Comparison of ENCODE assay signal across 17 mouse cellular contexts in genomic region chr10:84871285-84871684, GRCm38 (mm10). TPM values are rescaled to one million over a fixed set of nuclear protein-coding genes. Genes with fewer than 3 reads are reported as not detected.
DNase-seq lines count a peak whose midpoint lies in the region; ATAC-seq lines count a peak whose summit lies in the region.
"Had no signal": no experiment of that assay in that cellular context is flagged by ENCODE, and none has a peak within 500 bp of the region (broad histone marks: within the 10 kb centered on the region; RNA-seq: fewer than 3 reads in every experiment).

No protein-coding gene starts in this region.

- 28% methylated on average over 12 of the region's 12 CpGs for WGBS in forebrain, embryonic 10.5 days
- WGBS in hindbrain, embryonic 13.5 days: 15% methylated on average over 12 of the region's 12 CpGs
- 7% methylated on average over 12 of the region's 12 CpGs for WGBS in midbrain, embryonic 16.5 days

- peak overlapping the region; percentile 36 for H3K4me2 ChIP-seq in hindbrain, embryonic 13.5 days
- peak overlapping the region; percentile 9; the same call in 1 of the 2 replicates for H3K4me2 ChIP-seq in midbrain, embryonic 16.5 days (ENCODE audit: low read length)
- H3K4me2 ChIP-seq: intestine, embryonic 15.5 days; limb, embryonic 13.5 days; lung, embryonic 14.5 days; stomach, embryonic 15.5 days had no signal

- H3K36me3 ChIP-seq in forebrain, embryonic 10.5 days (replicated peaks): peaks cover 69% of the 10 kb centered on the region
- no peaks in the 10 kb centered on the region; the same call in 1 of the 2 replicates for H3K36me3 ChIP-seq in hindbrain, embryonic 13.5 days
- H3K36me3 ChIP-seq in midbrain, embryonic 16.5 days (ENCODE audit: control insufficient read depth, insufficient read depth, low read length): no peaks in the 10 kb centered on the region
- H3K36me3 ChIP-seq: intestine, embryonic 15.5 days; limb, embryonic 13.5 days; stomach, embryonic 15.5 days had no signal

- peak overlapping the region; percentile 31; the same call in 1 of the 2 replicates for H3K9ac ChIP-seq in hindbrain, embryonic 13.5 days
- H3K9ac ChIP-seq in midbrain, embryonic 16.5 days (ENCODE audit: low read depth, low read length): peak overlapping the region; percentile 26; the same call in 1 of the 2 replicates
- H3K9ac ChIP-seq: intestine, embryonic 15.5 days; limb, embryonic 13.5 days; lung, embryonic 14.5 days; stomach, embryonic 15.5 days had no signal

- H3K4me1 ChIP-seq in forebrain, embryonic 10.5 days: peaks cover 28% of the 10 kb centered on the region
- peaks cover 16% of the 10 kb centered on the region for H3K4me1 ChIP-seq in hindbrain, embryonic 13.5 days (replicated peaks)
- H3K4me1 ChIP-seq in midbrain, embryonic 16.5 days (ENCODE audit: control insufficient read depth, insufficient read depth, low read length): peaks cover 7% of the 10 kb centered on the region
- H3K4me1 ChIP-seq: intestine, embryonic 15.5 days; stomach, embryonic 15.5 days had no signal

- peaks cover 73% of the 10 kb centered on the region for H3K27me3 ChIP-seq in forebrain, embryonic 10.5 days (ENCODE audit: poor library complexity, severe bottlenecking)
- no peaks in the 10 kb centered on the region for H3K27me3 ChIP-seq in hindbrain, embryonic 13.5 days
- H3K27me3 ChIP-seq in midbrain, embryonic 16.5 days (ENCODE audit: control insufficient read depth, insufficient read depth, low read depth, low read length): no peaks in the 10 kb centered on the region
- H3K27me3 ChIP-seq: intestine, embryonic 15.5 days; limb, embryonic 13.5 days; stomach, embryonic 15.5 days had no signal

- DNase-seq in brain, adult 2 months (ENCODE audit: low read depth, low spot score): peak; percentile 12
- DNase-seq in forebrain, embryonic 10.5 days (ENCODE audit: extremely low spot score, low spot score): peak; percentile 56
- DNase-seq in layer of hippocampus, adult 11-12 months (ENCODE audit: low spot score): no peak
- DNase-seq in cerebellum, adult 18-20 months: no peak
- DNase-seq in lung, postnatal 25 days (ENCODE audit: low spot score): no peak
- DNase-seq: adrenal gland, postnatal 10 days; kidney, postnatal 25 days; layer of hippocampus, postnatal 36 days; lung, embryonic 14.5 days had no signal

- H3K27ac ChIP-seq in forebrain, embryonic 10.5 days: peak overlapping the region; percentile 48
- 0 out of 2 replicates have a peak overlapping the region, but pooled peaks have one; percentile 18 for H3K27ac ChIP-seq in hindbrain, embryonic 13.5 days
- no peak overlapping the region for H3K27ac ChIP-seq in midbrain, embryonic 16.5 days (ENCODE audit: low read length)
- H3K27ac ChIP-seq: intestine, embryonic 15.5 days; limb, embryonic 13.5 days; stomach, embryonic 15.5 days had no signal

- H3K9me3 ChIP-seq in forebrain, embryonic 10.5 days: no peaks in the 10 kb centered on the region
- H3K9me3 ChIP-seq in hindbrain, embryonic 13.5 days: no peaks in the 10 kb centered on the region
- H3K9me3 ChIP-seq in midbrain, embryonic 16.5 days (replicated peaks; ENCODE audit: control insufficient read depth, low read length, poor library complexity, severe bottlenecking): no peaks in the 10 kb centered on the region
- H3K9me3 ChIP-seq: intestine, embryonic 15.5 days; limb, embryonic 13.5 days; megakaryocyte, embryonic 14.5 days; stomach, embryonic 15.5 days had no signal

- peak overlapping the region; percentile 11; the same call in 1 of the 2 replicates for H3K4me3 ChIP-seq in forebrain, embryonic 10.5 days
- H3K4me3 ChIP-seq in hindbrain, embryonic 13.5 days: no peak overlapping the region; the same call in 1 of the 2 replicates
- H3K4me3 ChIP-seq in midbrain, embryonic 16.5 days (ENCODE audit: low read depth, low read length): no peak overlapping the region
- H3K4me3 ChIP-seq: intestine, embryonic 15.5 days; limb, embryonic 13.5 days; megakaryocyte, embryonic 14.5 days; stomach, embryonic 15.5 days had no signal

- ATAC-seq in hindbrain, embryonic 13.5 days (ENCODE audit: low FRiP score): peak; percentile 57; the same call in 1 of the 2 replicates
- peak; percentile 48; the same call in 1 of the 2 replicates for ATAC-seq in midbrain, embryonic 16.5 days
- no peak for ATAC-seq in megakaryocyte progenitor cell, adult 5-6 weeks (replicated peaks; ENCODE audit: poor library complexity)
- ATAC-seq: CD4-positive, CD25-positive, alpha-beta regulatory T cell, adult 4 months; intestine, embryonic 15.5 days had no signal

RNA-seq across cellular contexts. Expression of gene Ric8b, which starts 46.1 kb away (rescaled TPM):
- 25.3 and 27.8 TPM in 2 replicates for polyA plus RNA-seq in forebrain, embryonic 10.5 days (2016; fragmentation: Nextera tagmentation; extraction: Ambion mirVana)
- 49.6 and 49.9 TPM in 2 replicates for polyA plus RNA-seq in hindbrain, embryonic 13.5 days (2015; fragmentation: Nextera tagmentation; extraction: Ambion mirVana)
- 49.3 and 51.0 TPM in 2 replicates for polyA plus RNA-seq in midbrain, embryonic 16.5 days (2015; fragmentation: Nextera tagmentation; extraction: Ambion mirVana)
- total RNA-seq in megakaryocyte progenitor cell, adult 5-6 weeks (2015): 13.9 and 15.3 TPM in 2 replicates
- total RNA-seq in megakaryocyte progenitor cell, adult 5-6 weeks (2017): 13.3 and 15.1 TPM in 2 replicates

Comparison
In these comparisons a context has a peak if more than half of its experiments do, and no peak if none do; other contexts are left out.
1. DNase-seq: peak in brain, adult 2 months (single experiment) and forebrain, embryonic 10.5 days (single experiment); none in layer of hippocampus, adult 11-12 months (single experiment), cerebellum, adult 18-20 months (0 of 2) and lung, postnatal 25 days (single experiment).